Mouse (Mus musculus) left cerebral cortex, adult 6 months (tissue): ENCODE measurements around the gene Noxa1. TPM values are rescaled to one million over a fixed set of nuclear protein-coding genes. Genes with fewer than 3 reads are reported as not detected.

Source experiments
- long read RNA-seq, 2 experiments: library from polyadenylated mRNA; unstranded; transcript quantifications; one replicate each; pipeline ENCODE4 v2.0.0; 2019 to 2020
- polyA plus RNA-seq: library from polyadenylated mRNA; unstranded; fragments of <200 nt; fragmentation: Nextera tagmentation; gene quantifications from 2 replicates; pipeline ENCODE4 v1.2.3, GENCODE M21; 2021

Noxa1 gene
- polyA plus RNA-seq = not detected in 2 replicates
- long read RNA-seq, experiment 1 = 0 reads
- long read RNA-seq, experiment 2 = 0 reads

DNA sequence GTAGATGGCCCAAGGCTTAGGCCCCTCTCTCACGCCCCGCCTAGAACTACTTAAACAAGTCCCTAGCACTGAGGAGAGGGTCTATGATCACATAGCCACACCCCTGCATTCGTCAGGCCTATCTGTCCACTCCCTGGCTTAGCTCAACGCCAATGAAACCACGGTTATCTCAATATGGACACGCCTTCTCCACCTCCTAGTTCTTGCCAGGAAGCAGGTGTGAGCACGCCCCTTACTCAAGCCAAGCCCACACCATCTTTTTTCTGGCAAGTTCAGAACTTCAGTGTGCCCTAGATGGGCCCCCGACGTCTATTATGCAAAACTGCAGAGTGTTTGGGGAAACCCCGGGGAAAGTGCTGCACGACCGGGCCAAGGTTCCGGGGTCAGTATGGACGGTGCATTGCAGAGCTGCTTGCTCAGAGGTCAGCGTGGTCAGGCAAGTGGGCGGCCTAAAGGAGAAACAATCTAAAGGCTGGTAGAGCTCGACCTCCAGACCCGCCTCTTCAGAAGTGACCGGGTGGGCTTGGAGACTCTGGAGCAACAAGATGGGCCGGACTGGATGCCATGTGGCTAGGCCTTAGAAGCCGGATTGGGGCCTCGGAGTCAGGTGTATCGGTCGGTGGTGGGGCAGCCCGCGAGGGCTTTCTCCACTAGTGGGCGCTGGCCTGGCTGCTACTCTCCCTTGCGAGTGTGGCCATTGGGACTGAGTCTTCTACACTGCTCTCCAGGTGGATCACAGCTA lies at the start of gene Noxa1:
Noxa1 (minus strand) TSS at position 41 of the 742 bp plus-strand sequence.

GRCm38 (mm10) chr2:25080076-25080475 lies 14.9 kb downstream of the Noxa1 start, which contains the start of gene Entpd8:
Gene Entpd8 (plus strand): TSS chr2:25080304.

GRCm38 (mm10) chr2:25054221-25055067 lies 40.5 kb downstream of the Noxa1 start, which contains the start of gene Nsmf:
Gene Nsmf (plus strand): TSS chr2:25054355.

Other genes with a start within 250 kb of the Noxa1 start
- 18.4 and 21.9 TPM in 2 replicates for gene Ehmt1, start 175.5 kb downstream of the Noxa1 start, polyA plus RNA-seq
- 5.0 and 6.5 TPM in 2 replicates for gene Arrdc1, start 159.9 kb downstream of the Noxa1 start, polyA plus RNA-seq
- 2.2 and 21.5 TPM in 2 replicates for gene Zmynd19, start 145.4 kb downstream of the Noxa1 start, polyA plus RNA-seq
- gene Dph7, start 132.7 kb downstream of the Noxa1 start, polyA plus RNA-seq = 28.4 and 37.8 TPM in 2 replicates
- gene Mrpl41, start 120.1 kb downstream of the Noxa1 start, polyA plus RNA-seq = 193 and 199 TPM in 2 replicates
- 6.0 and 8.4 TPM in 2 replicates for gene Pnpla7, start 119.1 kb downstream of the Noxa1 start, polyA plus RNA-seq
- 342 and 371 TPM in 2 replicates for gene Nsmf, start 40.8 kb downstream of the Noxa1 start, polyA plus RNA-seq
- not detected in 2 replicates for gene Entpd8, start 14.8 kb downstream of the Noxa1 start, polyA plus RNA-seq
- 1.1 and 20.3 TPM in 2 replicates for gene Nrarp, start 85.6 kb upstream of the Noxa1 start, polyA plus RNA-seq
- gene Tor4a, start 101.7 kb upstream of the Noxa1 start, polyA plus RNA-seq = 1.7 and 2.3 TPM in 2 replicates
- gene Nelfb, start 116.3 kb upstream of the Noxa1 start, polyA plus RNA-seq = 35.3 and 40.2 TPM in 2 replicates
- gene Stpg3, start 119.5 kb upstream of the Noxa1 start, polyA plus RNA-seq = not detected in 2 replicates
- 11.9 and 28.8 TPM in 2 replicates for gene Fam166a, start 123.6 kb upstream of the Noxa1 start, polyA plus RNA-seq
- gene Tubb4b, start 129.6 kb upstream of the Noxa1 start, polyA plus RNA-seq = 509 and 600 TPM in 2 replicates
- 0.60 and 0.72 TPM in 2 replicates for gene Slc34a3, start 139.2 kb upstream of the Noxa1 start, polyA plus RNA-seq
- not detected in 2 replicates for gene Rnf224, start 141.6 kb upstream of the Noxa1 start, polyA plus RNA-seq
- 55.7 and 180 TPM in 2 replicates for gene Rnf208, start 147.1 kb upstream of the Noxa1 start, polyA plus RNA-seq
- gene Cysrt1, start 147.3 kb upstream of the Noxa1 start, polyA plus RNA-seq = 0.25 TPM in 1 of 2 replicates, not detected in the other
- 1.1 and 1.6 TPM in 2 replicates for gene AL732309.1, start 151.7 kb upstream of the Noxa1 start, polyA plus RNA-seq
- 34.3 and 36.9 TPM in 2 replicates for gene Tmem203, start 160.3 kb upstream of the Noxa1 start, polyA plus RNA-seq
- 9.4 and 13.1 TPM in 2 replicates for gene Tprn, start 167.5 kb upstream of the Noxa1 start, polyA plus RNA-seq
- gene Ssna1, start 177.3 kb upstream of the Noxa1 start, polyA plus RNA-seq = 77.5 and 87.9 TPM in 2 replicates
- 33.8 and 42.6 TPM in 2 replicates for gene Anapc2, start 177.3 kb upstream of the Noxa1 start, polyA plus RNA-seq
- gene Tmem210, start 193.0 kb upstream of the Noxa1 start, polyA plus RNA-seq = 0.56 TPM in 1 of 2 replicates, not detected in the other
- 0.21 TPM in 1 of 2 replicates, not detected in the other for gene Lrrc26, start 194.8 kb upstream of the Noxa1 start, polyA plus RNA-seq
- gene Grin1, start 224.0 kb upstream of the Noxa1 start, polyA plus RNA-seq = 87.7 and 146 TPM in 2 replicates
- gene Man1b1, start 237.2 kb upstream of the Noxa1 start, polyA plus RNA-seq = 17.0 and 18.5 TPM in 2 replicates